Mouse (Mus musculus): Measurements from ENCODE around the gene Gm20388.

DNA sequence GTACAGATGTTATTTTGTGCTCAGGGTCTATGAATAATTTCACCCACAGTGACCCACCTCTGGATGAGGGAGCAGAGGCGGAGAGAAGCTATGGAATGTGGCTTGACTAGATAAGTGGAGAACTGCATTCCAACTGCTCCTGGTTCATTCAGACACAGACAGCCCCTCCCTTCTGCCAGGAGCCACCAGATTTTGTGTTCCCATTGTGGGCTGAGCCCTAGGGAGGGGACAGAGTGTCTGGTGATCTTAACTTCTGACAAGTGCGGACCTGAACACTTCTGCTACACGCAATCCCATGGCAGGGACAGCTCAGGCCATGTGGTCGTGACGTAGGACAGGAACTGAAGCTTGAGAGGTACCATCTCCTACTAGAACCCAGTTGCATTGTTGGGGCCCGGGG is 3536.2 kb downstream of the Gm20388 start:
- TF ChIP-seq POLR2A (IDR thresholded peaks at IDR 0.05; ENCODE audit: extremely low read depth, insufficient read depth, low read length) (no peak), CTCF (IDR thresholded peaks at IDR 0.05; ENCODE audit: extremely low read depth, insufficient read depth, low read length) (no peak)

All from cortical plate, adult 2 months (tissue).